Mouse (Mus musculus) adrenal gland, postnatal 36 days (tissue): ENCODE results near the gene Dpy30. TPM values are rescaled to one million over a fixed set of nuclear protein-coding genes. Genes with fewer than 3 reads are reported as not detected.

Experiments used
- DNase-seq, 2 experiments: peaks; one replicate each; pipeline ENCODE4 v3.0.0; 2021; ENCODE audit warnings: mixed read lengths in 1 of 2
- total RNA-seq, 2 experiments: library from RNA; stranded (reverse); gene quantifications; 2 replicates each; pipeline ENCODE4 v1.2.3; 2021

Gene Dpy30
- total RNA-seq, 2 experiments from 2014 or later: 71.2 to 87.3 TPM

DNA sequence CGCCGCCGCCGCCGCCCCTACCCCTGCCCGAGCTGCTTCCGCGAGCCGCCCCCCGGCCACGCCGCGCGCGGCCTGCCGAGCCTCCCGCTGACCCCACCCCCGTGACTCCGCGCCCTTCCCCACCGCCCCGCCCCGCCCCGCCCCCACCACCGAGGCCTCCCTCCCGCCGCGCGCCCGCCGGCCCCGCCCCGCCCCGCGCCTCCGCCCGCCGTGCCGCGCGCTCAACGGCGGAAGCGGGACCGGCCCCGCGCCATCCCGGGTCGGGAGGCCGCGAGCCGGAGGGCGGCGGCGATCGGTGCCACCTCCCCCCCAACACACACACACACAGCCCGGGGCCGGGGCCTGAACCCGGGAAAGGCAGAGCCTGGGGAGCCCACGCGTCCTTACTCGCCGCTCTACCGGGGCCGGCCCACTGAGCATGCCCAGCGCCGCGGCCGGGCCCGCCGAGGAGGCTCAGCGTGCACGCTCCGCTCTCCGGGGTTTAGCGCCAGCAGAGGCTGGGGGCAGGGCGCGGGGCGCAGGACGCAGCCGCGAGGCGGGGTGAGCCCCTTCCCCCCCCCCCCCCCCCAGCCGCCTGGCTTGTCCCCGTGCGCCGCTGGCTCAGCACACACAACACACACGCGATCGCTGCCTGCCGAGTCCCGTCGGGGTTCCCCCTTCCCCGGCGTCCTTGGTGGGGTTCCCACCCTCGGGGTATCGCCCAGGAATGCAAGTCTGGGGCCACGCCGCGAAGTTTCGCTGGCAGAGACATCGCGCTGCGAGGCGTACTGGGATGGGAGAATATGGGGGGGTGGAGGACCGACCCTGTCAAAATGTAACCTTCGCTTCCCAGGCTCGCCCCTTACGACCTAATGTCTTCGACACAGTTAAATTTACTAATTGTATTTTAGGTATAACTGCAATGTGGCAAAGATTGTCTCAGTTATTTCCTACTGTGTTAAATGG lies 28.4 kb downstream of the Dpy30 start, which contains the start of gene Memo1:
Gene Memo1, minus strand, starts transcription at position 496 of the 945 bp plus-strand sequence.
- DNase-seq: peak; percentile 91 to 94

DNA sequence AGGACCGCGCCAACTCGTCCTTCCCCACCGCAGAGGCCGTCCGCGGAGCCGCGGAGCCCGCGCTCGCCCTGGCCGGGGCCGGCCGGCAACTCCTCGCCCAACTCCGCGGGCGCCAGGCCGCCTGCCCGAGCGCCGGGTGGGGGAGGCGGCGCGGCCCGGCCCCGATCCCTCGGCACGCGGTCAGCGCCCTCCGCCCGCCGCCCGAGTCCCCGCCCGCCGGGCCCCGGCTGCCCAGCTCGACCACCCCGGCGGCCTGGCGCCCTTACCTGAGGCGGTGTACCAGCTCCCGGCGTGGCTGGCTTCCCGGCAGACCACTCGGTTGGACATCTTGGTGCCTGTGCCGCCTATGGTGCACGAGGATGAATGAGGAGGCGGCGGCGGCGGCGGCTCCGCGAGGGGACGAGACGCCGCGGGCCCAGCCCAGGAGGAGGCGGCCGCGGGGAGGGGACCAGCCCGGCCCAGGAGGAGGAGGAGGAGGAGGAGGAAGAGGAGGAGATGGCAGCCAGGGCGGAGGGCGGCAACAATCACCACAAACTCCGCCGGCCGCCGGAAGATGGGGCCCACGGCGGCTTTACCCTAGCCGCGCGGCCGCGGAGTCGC lies 29.2 kb downstream of the Dpy30 start:
- peak; percentile 92 to 94 for DNase-seq

DNA sequence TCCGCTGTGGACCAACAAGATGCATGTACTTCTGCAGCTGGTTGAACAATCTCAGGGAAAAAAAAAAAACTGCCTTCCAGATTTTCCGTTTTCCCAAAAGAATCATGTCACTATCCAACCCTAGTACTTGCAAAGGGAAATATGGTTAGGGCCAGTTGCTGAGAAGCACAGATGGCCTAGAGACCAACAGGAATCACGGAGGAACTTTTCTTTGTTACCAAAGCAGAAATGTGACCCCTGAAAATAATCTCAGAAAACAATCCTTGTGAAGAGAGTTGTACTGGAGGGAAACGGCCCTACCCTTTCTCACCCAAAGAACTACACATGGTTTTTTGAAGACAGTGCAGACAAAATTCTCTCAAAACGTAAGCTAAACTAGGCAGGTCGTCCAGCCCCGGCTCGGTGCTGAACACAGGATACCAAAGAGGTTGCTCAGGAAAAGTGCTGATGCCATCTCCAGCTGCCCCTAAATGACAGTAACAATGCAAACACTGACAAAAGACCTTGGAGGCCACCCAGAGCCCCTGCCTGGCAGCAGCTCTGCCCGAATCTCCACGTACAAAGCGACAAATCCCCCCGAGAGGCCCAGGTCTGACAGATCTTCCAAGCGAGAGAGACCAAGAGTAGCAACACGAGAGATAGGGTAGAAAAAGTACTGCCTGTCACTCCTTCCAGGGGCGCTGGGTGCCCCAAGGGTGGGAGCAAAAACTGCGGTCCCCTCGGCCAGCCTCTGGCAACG lies 29.9 kb downstream of the Dpy30 start:
- DNase-seq: peak in 1 of 2 experiments; percentile 37

DNA sequence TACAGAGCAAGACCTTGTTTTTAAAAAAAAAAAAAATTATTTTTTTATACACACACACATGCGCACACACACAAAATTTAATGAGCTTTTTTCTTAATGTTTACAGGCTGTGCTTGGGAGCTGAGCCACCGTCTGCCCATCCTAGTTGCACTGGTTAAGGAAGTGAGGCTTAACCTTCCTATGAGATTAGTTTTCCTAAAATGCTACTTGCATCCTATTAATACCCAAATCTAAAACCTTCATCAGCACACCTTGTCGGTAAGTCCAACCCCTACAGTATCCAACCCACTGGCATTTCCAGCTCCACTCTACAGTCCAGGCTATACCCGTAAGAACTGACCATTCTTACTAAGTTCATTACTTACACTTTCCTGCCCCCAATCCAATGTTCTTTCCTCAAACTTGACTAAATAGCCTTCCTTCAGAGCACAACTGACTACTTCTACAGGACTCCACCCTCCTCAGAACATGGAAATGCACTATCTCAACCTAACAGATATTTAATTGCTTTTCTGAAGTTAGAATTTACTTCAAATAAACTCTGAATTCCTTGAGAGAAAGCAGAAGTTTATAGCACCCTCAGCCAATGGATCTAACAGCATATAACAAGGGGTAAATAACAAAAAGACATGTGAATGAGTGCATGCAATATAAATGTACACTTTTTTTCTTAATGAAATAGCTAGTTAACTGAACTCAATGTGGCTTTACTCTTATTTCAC lies 31.9 kb downstream of the Dpy30 start:
- no peak for DNase-seq

DNA sequence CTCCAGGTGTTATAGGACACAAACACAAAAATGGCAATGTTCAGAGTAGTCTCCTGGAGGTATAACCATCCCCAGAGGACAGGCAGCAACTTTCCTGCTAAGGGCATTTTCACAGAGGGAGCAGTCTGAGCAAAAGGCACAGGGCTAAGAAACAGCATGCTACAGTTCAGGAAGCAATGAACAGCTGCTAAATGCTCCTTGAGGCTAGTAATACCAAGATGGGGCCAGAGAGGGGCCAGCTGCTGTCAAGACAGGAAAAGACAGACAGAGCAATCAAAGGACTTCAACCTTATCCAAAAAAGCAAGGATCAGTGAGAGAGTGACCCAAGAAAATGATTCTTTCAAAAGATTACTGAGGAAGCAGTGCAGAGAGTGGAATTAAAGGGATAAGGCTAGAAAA lies 32.9 kb downstream of the Dpy30 start:
- DNase-seq: no peak

DNA sequence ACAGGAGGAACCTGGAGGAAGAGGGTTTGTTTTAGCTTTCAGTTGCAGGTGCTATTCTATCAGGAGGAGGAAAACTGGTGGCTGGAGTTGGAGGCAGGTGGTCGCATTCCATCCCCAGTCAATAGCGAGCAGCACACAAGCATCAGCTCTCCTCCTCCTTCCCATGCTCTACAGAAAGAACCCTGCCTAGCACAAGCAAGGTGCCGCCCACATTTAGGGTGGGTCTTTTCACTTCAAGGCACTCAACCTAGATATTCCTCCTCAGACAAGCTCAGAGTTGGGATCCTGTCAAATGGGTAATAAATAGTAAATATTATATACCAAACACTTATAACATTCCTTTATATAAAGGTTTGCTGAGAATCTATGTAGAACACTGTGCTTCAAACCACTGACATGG lies 33.5 kb downstream of the Dpy30 start:
- DNase-seq: no peak

DNA sequence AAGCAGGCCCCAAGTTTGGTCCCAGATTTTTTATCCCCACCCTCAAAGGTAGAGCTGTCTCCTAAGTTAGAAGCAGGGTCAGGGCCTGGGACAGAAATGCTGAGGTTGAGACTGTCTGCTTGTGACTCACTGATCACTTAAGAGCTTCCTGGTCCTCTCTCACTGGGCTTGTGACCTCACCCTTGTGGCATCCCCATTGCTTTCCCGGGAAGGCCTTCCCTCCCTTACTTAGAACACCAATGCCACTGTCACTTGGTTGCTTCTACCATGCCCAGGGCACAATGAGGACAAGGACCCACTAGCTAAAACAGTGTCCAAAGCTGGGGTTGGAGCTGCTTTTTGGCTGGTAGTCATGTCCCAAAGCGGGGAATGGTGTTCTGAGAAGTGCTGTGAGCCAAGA lies 35.1 kb downstream of the Dpy30 start:
- peak; percentile 47 to 73 for DNase-seq

DNA sequence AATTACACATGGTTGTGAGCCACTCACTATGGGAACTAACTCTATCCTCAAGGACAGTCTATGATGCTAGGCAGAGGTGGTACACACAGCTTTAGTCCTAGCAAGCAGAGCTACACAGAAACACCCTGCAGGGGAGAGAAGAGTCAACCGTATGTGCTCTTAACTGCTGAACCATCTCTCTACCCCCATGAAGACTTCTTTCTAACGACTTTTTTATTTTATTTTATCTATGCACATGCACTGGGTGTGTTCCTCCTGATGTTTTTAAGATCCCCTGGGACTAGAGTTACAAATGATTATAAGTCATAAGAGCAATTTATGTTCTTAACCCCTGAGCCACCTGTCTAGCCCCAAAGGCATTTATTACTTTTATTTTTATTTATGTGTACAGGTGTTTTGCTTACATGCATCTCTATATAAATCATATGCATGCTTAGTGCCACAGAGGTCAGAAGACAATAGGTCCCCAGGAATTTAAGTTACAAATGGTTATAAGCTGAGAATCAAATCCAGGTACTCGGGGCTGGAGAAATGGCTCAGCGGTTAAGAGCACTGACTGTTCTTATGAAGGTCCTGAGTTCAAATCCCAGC lies 37.5 kb downstream of the Dpy30 start:
- no peak for DNase-seq

DNA sequence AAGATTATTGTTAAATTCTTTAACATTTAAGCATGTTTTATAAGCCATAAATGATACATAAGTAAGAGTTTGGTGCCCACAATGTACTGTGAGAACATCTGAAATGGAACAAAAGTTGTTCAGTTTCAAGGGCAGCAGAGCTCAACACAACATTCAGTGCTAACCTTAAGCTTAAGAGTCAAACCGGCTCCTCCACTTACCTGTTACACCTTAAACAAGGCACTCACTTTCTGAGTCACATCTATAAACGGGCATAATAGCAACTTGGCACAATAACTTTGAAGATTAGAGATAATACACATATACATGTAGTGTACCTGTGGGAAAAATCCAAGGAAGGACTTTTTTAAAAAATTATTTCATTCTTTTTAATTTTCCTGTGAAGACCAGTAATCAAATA lies 38.0 kb downstream of the Dpy30 start:
- DNase-seq: no peak

DNA sequence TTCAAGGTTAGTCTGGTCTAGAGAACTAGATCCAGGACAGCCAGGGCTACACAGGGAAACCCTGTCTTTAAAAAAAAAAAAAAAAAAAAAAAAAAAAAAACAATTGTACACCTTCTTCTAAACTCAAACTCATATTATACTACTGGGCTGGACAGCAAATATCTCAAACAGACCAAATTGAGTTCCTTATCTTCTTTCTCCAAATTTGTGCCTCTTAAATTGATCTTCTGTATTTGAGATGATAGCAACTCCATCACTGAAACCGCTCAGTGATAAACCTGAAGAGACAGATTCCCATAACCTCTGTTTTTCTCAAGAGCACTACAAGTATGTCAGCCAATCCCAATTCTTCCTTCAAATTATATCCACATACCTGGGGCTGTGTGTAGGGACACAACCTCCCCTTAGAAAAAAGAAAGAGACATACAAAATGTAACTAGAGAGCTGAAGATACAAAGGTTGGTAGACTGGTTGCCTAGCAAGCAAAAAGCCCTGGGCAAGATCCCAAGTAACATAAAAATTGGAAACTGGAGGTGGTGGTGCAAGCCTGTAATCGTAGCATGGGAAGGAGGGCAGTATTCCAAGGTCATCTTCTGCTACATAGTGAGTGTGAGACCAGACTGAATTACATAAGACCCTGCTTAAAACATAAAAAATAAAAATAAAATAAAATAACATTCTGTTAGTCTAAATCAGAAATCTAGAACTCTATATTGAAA lies 39.2 kb downstream of the Dpy30 start:
- DNase-seq: peak in 1 of 2 experiments; percentile 34

DNA sequence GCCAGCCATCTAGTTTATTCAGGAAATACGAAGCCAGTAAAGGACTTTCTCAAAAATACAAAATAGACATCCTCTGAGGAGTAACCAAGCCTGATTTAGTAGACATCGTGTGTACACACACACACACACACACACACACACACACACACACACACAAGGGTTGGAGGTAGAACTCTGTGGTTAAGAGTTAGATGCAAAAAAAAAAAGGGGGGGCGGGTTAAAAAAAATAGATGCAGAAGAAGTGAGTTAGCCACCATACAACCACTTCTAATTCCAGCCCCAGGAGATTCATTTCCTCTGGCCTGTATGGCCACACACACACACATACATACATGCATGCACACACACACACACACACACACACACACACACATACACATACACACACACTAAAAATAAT lies 41.7 kb downstream of the Dpy30 start:
- no peak for DNase-seq

DNA sequence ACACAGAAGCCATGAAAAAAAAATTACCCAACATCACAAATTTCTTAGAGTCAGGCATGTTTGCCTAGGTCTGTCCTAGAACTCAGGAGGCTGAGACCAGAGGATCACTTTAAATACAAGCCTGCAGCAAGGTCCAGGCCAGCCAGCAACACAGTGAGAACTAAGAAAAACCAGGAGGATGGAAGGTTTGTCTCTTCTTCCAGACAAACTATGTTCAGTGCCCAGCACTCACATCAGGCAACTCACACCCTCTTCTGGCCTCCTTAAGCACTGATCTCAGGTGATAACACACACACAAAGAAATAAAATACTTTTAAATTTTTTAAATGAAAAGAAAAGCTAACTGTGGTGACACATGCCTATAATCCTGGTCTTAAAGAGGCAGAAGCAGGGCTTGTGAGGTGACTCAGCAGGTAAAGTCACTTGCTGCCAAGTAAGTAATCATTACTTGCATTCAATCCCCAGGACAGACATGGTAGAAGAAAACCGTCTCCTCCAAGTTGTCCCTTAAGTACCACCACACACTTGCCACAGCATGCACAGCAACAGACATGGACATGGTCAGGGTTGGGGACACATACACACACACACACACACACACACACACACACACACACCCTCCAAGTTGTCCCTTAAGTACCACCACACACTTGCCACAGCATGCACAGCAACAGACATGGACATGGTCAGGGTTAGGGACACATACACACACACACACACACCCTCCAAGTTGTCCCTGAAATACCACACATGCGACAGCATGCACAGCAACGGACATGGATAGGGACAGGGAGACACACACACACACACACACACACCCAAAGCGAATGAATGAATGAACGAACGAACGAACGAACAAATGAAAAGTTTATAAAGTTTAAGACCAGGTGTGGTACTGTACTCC lies 44.5 kb downstream of the Dpy30 start:
- DNase-seq: no peak

DNA sequence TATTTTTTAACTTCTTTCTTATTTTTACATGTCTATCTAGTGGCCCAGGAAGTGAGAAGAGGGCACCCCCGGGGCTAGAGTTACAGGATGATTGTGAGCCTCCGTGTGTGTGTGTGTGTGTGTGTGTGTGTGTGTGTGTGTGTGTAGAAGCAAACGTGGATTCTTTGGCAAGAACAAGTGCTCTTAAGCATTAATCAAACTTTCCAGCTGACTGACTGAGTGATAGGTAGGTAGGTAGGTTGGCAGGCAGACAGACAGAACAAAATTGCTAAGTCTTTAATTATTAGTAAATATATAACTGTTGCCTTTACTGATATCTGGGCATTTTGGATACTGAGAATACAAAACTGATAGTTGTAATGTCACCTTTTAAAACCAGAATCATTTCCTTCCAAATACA lies 49.3 kb downstream of the Dpy30 start:
- DNase-seq: no peak

DNA sequence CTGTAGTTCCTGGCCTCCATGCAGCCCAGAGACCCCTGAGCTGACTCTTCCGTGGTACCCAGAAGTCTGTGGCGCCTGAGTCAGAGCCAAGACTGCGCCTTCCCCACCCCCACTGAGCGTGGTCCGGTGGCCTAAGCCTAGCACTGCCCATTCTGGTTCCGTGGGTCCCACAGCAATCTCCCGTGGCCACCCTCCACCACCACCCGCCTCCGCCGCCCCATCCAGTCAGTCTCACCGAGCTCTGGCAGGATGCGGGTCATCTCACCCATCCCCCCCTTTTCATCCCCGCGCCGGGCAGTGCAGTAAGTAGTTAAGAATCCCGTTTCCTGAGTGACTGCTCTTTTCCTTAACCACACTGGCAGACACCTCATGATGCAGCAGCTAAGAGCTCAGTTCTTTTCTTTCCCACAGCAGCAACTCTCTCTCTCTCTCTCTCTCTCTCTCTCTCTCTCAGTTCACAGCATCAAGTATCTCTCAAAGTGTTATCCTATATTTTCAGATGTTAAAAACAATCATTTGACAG lies 51.0 kb downstream of the Dpy30 start:
- DNase-seq: no peak

DNA sequence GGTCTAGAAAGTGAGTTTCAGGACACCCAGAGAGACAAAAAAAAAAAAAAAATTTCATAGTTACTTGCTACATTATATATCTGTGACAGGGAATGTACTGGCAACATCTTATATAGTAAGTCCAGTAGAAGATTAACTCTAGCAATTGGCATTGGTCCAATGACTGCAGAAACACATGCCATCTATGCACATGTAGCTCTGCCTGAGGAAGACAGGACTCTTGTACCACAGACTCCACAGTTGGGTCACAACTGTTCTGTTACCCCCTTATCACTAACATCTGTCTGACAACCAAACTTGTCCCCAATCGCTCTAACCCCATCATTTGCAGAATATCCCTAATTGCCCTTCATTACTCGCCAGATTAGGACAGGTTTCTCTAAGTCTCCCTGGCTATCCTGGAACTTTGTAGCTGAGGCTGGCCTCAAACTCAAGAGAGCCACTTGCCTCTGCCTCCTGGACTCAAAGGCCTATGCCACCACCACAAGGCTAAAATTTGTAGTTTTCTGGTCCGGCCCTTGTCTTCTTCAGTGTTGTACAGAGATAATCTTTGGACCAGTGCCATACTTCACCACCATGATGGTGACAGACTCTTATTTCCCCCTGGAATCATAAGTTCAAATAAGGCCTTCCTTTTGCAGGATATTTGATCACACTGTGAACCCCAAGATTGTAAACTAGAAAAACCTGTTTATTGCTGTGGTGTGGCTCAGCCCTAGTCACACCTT lies 52.0 kb downstream of the Dpy30 start:
- no peak for DNase-seq

DNA sequence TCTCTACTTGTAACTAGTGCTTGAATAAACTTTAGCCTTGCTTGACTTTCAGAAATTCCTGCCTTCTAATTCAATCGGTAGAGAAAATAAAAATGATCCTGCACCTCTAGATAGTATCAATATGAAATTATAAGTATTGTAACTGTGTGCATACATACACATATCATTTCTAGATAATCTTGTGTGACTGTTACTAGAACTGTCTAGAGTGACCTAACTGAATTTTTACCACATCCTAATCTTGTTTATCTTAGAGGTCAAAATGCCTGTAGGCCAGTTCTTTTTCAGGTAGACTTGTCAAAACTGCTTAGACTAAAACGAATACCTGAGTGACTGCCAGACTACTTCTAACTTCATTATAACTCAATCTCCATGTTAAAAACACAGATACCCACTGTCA lies 53.5 kb downstream of the Dpy30 start:
- no peak for DNase-seq

DNA sequence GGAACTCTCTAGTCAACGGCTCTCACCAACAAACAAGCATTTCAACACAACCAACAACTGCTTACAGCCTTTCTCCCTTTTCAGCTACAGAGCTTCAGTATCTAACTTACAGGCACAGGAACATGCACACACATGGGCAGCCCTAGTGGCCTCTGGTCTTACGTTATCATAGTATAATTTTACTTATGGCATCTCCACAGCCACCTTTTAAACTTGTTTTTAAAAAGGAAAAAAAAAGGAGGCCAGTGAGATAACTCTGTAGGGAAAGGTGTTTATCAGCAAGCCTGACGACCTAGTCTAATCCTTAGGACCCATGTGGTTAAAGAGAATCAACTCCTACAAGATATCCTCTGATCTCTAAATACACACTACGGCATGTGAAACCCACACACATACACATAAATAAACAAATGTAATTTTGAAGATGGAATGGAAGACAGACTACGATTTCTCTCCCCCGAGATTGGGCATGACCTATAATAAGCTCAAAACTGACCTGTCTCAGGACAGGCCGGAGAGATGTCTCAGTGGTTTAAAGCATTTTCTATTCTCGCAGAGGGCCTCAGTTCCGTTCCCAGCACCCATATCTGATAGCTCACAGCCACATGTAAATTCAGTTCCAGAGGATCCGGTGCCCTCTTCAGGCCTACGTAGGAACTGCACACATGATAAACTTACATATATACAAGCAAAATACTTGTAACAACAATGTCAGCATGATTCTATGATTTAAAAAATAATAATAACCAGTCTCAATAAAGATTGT lies 56.1 kb downstream of the Dpy30 start:
- no peak for DNase-seq

DNA sequence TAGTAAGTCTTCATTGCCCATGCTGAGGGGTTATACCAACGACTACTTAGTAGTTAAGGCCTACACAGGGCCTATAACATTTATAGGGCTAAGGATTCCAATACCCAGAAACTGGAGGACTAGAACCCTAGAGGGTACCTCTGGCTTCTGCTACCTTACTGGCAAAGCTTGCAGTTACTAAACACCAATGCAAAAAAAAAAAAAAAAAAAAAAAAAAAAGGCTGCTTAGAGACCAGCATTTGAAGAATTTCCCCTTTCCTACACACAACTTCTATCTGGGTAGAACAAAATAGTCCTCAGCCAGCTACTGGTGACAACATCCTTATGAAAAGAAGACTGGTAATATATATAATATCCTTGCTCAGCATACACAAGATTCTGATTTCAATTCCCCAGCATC lies 58.1 kb downstream of the Dpy30 start:
- DNase-seq: no peak
